Mouse (Mus musculus): ENCODE measurements around the gene Mllt10. TPM values are rescaled to one million over a fixed set of nuclear protein-coding genes. Genes with fewer than 3 reads are reported as not detected.

Gene Mllt10
- total and polyA plus RNA-seq, 3 experiments = 33.3 to 64.1 TPM; not detected in 1

DNA sequence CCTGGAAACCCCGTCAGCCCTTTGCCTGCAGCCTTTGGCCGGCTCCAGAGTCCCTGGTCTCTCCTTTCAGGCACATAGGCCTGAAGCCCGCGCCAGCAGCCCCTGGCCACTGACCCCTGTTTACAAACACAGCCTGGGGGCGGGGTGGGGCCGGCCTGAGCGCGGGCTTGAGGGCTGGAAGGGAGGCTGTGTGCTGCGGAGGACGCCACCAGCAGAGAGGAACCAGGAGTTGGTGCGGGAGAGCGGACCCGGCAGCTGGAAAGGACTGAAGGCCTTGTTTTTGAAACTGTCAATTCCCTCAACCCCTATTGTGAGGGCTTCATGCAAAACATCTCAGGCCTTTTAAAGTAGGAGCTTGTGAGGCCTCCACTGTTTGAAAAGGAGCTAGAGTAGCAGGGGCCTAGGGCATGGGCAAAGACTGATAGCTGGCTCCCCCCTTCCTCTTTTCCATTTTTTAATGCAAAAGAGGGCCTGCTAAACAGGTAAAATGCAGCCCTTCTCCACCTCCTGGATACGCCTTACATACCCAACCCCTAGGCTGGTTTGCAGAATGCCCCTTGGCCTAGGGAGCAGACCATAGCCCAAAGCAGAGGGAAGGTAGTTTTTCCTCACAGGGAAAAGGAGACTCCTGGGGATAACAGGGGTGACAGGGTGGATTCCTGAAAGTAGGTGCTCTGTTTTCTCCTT, 13.7 kb upstream of the Mllt10 start:
- Histone ChIP-seq H3K27ac (ENCODE audit: control insufficient read depth, low read depth, low read length) (no peak overlapping the region), H3K4me3 (ENCODE audit: control insufficient read depth in 1 of 2, insufficient read depth in 1 of 2, low read depth in 2 of 2, low read length in 2 of 2) (no peak overlapping the region), H3K9ac (ENCODE audit: control insufficient read depth, low read depth, low read length, poor library complexity, severe bottlenecking) (no peak overlapping the region), H3K4me1 (ENCODE audit: control insufficient read depth in 1 of 2, insufficient read depth in 2 of 2, low read length in 2 of 2) (no peaks in the 10 kb centered on the region), H3K9me3 (replicated peaks; ENCODE audit: insufficient read depth, low read length) (no peaks in the 10 kb centered on the region), H3K36me3 (ENCODE audit: control insufficient read depth in 1 of 2, insufficient read depth in 2 of 2, low read length in 2 of 2) (no peaks in the 10 kb centered on the region), H3K79me2 (ENCODE audit: control insufficient read depth, insufficient read depth, low read length, poor library complexity) (no peaks in the 10 kb centered on the region), H3K27me3 (ENCODE audit: control insufficient read depth in 1 of 2, insufficient read depth in 2 of 2, low read length in 2 of 2) (peaks cover 20 to 33% of the 10 kb centered on the region in 2 experiments)
- no peak for DNase-seq (ENCODE audit: low read depth, low spot score)
- TF ChIP-seq POLR2AphosphoS2 (IDR thresholded peaks at IDR 0.05; ENCODE audit: low read length) (no peak), MAFK (IDR thresholded peaks at IDR 0.05; ENCODE audit: borderline replicate concordance, low read depth, low read length) (no peak), MAX (IDR thresholded peaks at IDR 0.05; ENCODE audit: low read length) (no peak), KAT2A (conservative IDR thresholded peaks at IDR 0.05; ENCODE audit: low read depth, low read length) (no peak), BHLHE40 (IDR thresholded peaks at IDR 0.05; ENCODE audit: borderline replicate concordance, low read depth, low read length) (no peak), CHD2 (IDR thresholded peaks at IDR 0.05; ENCODE audit: low read length) (no peak), TAL1 (IDR thresholded peaks at IDR 0.05; ENCODE audit: low read length) (no peak), MYC (IDR thresholded peaks at IDR 0.05; ENCODE audit: low read depth, low read length) (no peak), ELF1 (IDR thresholded peaks at IDR 0.05; ENCODE audit: low read depth, low read length) (no peak), GABPA (IDR thresholded peaks at IDR 0.05; ENCODE audit: low read depth, low read length) (no peak)

DNA sequence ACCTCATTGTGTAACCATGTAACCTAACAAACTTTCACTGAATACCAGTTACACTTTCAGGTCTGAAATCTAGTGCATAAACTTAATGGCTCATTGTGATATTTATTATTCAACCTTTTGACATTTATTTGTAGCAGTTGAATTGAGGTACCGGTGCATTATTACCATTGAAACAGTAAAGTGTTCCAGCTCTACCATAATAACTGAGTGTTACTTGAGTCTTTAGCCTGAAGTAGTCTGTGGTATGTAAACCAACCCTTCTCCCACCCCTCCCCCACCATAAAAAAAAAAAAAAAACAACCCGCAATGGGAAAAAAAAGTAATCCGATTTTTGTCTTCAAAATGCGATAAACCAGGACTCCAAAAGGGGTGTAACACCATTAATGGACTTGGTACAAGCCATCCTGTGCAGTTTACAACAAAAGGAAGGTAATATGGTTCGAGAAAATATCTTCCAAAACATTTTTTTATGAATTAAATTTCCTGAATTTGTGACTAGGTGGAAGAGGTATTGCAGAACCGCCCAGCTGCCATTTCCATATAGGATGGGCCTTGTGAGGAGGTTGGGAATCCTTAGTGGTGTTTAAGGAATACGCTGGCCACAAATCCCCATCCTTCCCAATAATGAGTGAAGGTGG, 9.8 kb upstream of the Mllt10 start:
- H3K27me3 ChIP-seq (ENCODE audit: control insufficient read depth in 1 of 2, insufficient read depth in 2 of 2, low read length in 2 of 2) = peaks cover 21 to 35% of the 10 kb centered on the region in 2 experiments

DNA sequence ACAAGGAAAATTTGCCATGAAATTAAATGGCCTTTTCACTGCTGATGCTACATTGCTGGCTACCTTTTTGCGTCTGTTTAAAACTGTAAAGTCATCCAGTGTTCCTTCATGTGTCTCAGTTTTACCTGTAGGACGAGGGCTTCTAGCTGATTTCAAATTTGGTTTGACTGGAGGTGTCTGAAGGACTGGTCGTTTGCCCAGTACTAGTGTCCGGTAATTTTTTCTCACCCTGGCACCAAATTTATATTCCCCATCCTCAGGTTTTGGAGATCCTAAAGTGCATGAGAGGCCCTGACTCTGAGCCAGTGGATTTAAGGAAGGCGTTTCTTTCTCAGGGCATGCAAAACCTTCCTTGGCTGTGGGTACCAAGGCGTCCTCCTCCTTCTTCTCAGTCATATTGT, 9.3 kb upstream of the Mllt10 start:
- peaks cover 0 to 6% of the 10 kb centered on the region in 2 experiments; a peak in 1 of 4 replicates for H3K36me3 ChIP-seq (ENCODE audit: control insufficient read depth in 1 of 2, insufficient read depth in 2 of 2, low read length in 2 of 2)
- H3K9me3 ChIP-seq (replicated peaks; ENCODE audit: insufficient read depth, low read length) = no peaks in the 10 kb centered on the region
- H3K9ac ChIP-seq (ENCODE audit: control insufficient read depth, low read depth, low read length, poor library complexity, severe bottlenecking) = no peak overlapping the region
- H3K27me3 ChIP-seq (ENCODE audit: control insufficient read depth in 1 of 2, insufficient read depth in 2 of 2, low read length in 2 of 2) = peaks cover 19 to 35% of the 10 kb centered on the region in 2 experiments
- TF ChIP-seq MYC (IDR thresholded peaks at IDR 0.05; ENCODE audit: low read depth, low read length) (no peak), POLR2AphosphoS5 (IDR thresholded peaks at IDR 0.05; ENCODE audit: borderline replicate concordance, low read depth, low read length) (no peak), ELF1 (IDR thresholded peaks at IDR 0.05; ENCODE audit: low read depth, low read length) (no peak), MAZ (IDR thresholded peaks at IDR 0.05; ENCODE audit: low read depth, low read length) (no peak), GATA1 (IDR thresholded peaks at IDR 0.05; ENCODE audit: low read depth, low read length) (no peak), MEF2A (IDR thresholded peaks at IDR 0.05; ENCODE audit: extremely low read depth, insufficient replicate concordance, low read depth, low read length, poor library complexity, severe bottlenecking) (no peak)
- peaks cover 3% of the 10 kb centered on the region; the same call in 1 of the 2 replicates for H3K79me2 ChIP-seq (ENCODE audit: control insufficient read depth, insufficient read depth, low read length, poor library complexity)
- no peak overlapping the region for H3K27ac ChIP-seq (ENCODE audit: control insufficient read depth, low read depth, low read length)
- peaks cover 0 to 3% of the 10 kb centered on the region in 2 experiments; a peak in 1 of 4 replicates for H3K4me1 ChIP-seq (ENCODE audit: control insufficient read depth in 1 of 2, insufficient read depth in 2 of 2, low read length in 2 of 2)
- H3K4me3 ChIP-seq (ENCODE audit: control insufficient read depth in 1 of 2, insufficient read depth in 1 of 2, low read depth in 2 of 2, low read length in 2 of 2) = no peak overlapping the region
- no peak for DNase-seq (ENCODE audit: low read depth, low spot score)

More for the DNA sequence above, 9.8 kb upstream of the Mllt10 start:
- Histone ChIP-seq H3K79me2 (ENCODE audit: control insufficient read depth, insufficient read depth, low read length, poor library complexity) (peaks cover 3% of the 10 kb centered on the region; the same call in 1 of the 2 replicates), H3K9me3 (replicated peaks; ENCODE audit: insufficient read depth, low read length) (no peaks in the 10 kb centered on the region), H3K4me3 (ENCODE audit: control insufficient read depth in 1 of 2, insufficient read depth in 1 of 2, low read depth in 2 of 2, low read length in 2 of 2) (no peak overlapping the region), H3K27ac (ENCODE audit: control insufficient read depth, low read depth, low read length) (no peak overlapping the region), H3K4me1 (ENCODE audit: control insufficient read depth in 1 of 2, insufficient read depth in 2 of 2, low read length in 2 of 2) (peaks cover 0 to 3% of the 10 kb centered on the region in 2 experiments; a peak in 1 of 4 replicates), H3K36me3 (ENCODE audit: control insufficient read depth in 1 of 2, insufficient read depth in 2 of 2, low read length in 2 of 2) (peaks cover 0 to 6% of the 10 kb centered on the region in 2 experiments; a peak in 1 of 4 replicates), H3K9ac (ENCODE audit: control insufficient read depth, low read depth, low read length, poor library complexity, severe bottlenecking) (no peak overlapping the region)
- no peak for DNase-seq (ENCODE audit: low read depth, low spot score)
- TF ChIP-seq ZNF384 (IDR thresholded peaks at IDR 0.05; ENCODE audit: low read depth, low read length) (peak; percentile 28; the same call in 1 of the 2 replicates), E2F4 (IDR thresholded peaks at IDR 0.05; ENCODE audit: borderline replicate concordance, low read depth, low read length) (no peak)

Measured in MEL (cell line).